Mouse (Mus musculus) CD4-positive helper T cell, adult 2 months (primary cell): Measurements from ENCODE around the gene Itga9.
A peak's percentile ranks its signal among the peaks of the same experiment; 100 is the strongest.

Experiments
- DNase-seq: peaks from one replicate; pipeline ENCODE4 v3.0.0-alpha.2; 2012; ENCODE audit warnings: low read depth, missing footprints, low spot score

The Itga9 gene

GRCm38 (mm10) chr9:118607701-118608401 is 1.4 kb downstream of the Itga9 start:
- DNase-seq, result no peak

- DNase-seq, result no peak
Measured at GRCm38 (mm10) chr9:118608556-118608955, 2.1 kb downstream of the Itga9 start.

DNA sequence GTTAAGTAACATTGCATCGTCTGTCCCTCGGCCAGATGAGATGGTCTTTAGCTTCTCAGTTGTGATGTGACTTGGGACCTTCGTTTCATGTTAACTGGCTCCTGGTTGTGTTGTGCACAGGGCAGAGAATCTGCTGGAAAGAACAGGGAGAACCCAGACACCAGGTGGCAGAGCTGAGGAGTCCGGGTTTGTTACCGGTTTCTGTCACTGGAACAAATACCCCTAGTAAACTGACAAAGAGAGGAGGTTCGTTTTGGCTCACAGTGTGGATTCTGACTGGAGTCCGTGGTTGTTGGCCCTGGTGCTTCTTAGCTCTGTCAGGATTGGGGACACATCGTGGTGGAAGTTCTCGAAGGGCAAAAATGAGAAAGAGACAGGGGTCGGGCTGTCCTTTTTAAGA is 3.6 kb downstream of the Itga9 start:
- DNase-seq, result no peak

- DNase-seq, result no peak
Measured at GRCm38 (mm10) chr9:118611111-118611541, 4.6 kb downstream of the Itga9 start.

GRCm38 (mm10) chr9:118611958-118612581 is 5.6 kb downstream of the Itga9 start:
- DNase-seq, result peak; percentile 27

- DNase-seq, result no peak
Measured at GRCm38 (mm10) chr9:118617237-118617636, 10.7 kb downstream of the Itga9 start.

GRCm38 (mm10) chr9:118618732-118619250 is 12.3 kb downstream of the Itga9 start:
- DNase-seq, result no peak

GRCm38 (mm10) chr9:118620807-118621206 is 14.3 kb downstream of the Itga9 start:
- DNase-seq, result no peak

DNA sequence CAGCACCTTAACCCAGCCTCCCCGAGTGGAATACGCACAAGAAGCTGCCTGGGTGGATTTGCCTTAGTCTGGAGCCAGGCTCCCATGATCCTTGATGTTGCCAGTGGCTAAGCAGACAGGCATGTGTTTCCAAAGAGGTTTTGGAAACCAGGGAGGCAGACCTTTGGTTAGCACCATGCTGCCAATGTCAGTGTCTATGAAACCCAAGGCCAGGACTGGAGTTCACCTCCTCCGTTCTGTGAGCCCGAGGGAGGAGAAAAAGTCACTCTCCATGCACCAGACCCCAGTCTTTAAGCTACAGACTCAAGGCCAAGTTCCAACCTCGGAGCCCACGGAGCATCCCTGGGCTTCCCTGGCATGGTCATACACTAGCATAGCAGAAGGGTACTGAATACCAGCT is 15.2 kb downstream of the Itga9 start:
- no peak for DNase-seq

GRCm38 (mm10) chr9:118622376-118623166 is 16.1 kb downstream of the Itga9 start:
- DNase-seq, result no peak

GRCm38 (mm10) chr9:118623483-118623882 is 17.0 kb downstream of the Itga9 start:
- DNase-seq, result no peak

- DNase-seq, result no peak
Measured at GRCm38 (mm10) chr9:118624146-118624545, 17.7 kb downstream of the Itga9 start.

- DNase-seq, result no peak
Measured at GRCm38 (mm10) chr9:118629763-118630379, 23.4 kb downstream of the Itga9 start.

GRCm38 (mm10) chr9:118631775-118632757 is 25.6 kb downstream of the Itga9 start:
- no peak for DNase-seq

DNA sequence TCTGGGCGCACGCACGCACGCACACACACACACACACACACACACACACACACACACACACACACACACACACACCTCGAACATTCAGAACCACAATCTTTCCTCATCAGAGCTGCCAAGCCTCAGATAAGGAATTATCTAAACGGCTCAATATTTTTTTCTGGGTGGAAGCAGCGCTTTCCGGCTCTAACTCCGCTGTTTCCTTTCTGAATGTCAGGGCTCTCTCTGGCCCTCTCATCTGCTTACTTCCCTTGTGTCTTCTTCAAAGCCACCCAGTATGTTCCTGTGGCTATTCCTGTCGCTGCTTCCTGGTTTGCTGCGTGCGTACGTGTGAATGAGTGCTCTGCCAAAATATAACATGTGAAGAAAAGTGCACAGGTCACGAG is 26.3 kb downstream of the Itga9 start:
- peak; percentile 25 for DNase-seq

DNA sequence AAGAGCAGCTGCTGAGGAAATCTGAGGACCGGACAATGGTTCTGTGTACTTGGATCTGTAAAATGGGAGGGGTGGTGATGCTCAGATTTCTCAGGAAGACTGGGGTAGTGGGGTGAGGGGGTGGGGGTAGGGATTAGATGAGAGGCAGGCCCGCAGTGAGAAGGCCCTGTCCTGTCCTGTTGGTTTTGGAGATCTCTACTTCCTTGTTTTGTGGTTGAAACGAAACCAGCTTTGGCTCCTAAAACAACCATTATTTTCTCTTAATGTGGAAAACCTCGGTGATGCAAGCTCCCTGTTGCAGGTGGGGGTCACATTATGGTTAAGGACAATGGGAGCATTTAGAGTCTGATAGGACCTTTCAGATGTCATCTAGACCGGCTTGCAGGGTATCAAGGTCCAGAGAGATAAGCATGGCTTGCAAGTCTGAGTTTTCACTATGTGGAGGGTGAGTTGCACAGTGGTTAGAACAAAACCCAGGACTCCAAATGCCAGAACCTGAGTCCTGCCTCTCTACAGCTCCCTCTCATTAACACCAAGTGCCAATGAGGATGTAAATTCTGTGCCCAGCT is 32.2 kb downstream of the Itga9 start:
- DNase-seq, result no peak

DNA sequence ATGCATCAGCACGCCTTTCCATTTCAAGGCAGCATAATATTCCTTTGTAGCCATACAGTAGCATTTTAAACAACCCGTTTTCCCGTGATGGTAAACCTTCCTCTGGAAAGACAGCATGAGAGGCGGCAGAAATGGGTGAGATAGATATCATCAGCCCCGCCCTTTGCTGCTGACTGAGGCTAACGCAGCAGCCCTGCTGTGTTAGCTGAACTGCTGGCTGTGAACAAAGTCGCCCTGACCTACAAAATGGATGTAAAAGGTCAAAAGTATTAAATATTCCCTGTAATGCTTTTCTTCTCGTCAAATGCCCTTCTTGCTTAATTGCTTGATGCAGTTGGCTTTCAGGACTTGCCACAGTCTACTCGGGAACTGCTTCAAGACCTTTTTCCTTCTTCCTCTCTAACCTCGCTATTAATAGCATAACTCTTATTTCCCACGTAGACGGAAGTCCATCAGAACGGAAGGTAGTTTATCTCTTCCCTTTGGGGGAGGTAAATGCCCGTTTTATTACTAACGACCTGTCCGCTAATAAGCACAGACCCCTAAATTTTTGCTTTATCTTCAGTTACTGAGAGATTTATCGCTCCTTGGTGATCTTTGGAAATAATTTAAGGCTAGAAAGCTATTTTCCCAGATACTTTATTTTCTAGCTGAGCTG is 39.3 kb downstream of the Itga9 start:
- no peak for DNase-seq

DNA sequence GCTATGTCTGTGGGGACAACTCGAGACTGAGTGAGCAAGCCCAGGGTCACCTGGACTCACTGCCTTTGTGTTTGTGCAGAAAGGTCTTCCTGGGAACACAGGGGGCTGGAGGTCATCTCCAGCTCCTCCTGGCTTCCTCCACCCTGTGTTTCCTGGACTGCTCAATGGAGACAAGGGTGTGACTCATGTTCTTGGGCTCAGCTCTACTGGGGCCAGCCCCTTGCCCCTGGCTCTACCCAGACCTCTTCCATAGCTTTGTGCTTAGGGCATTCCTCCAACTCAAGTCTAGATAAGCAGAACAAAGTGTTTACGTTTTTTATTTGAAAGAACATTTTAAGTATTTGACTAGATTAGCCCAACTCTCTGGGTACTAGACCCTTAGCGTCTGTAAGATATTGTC is 41.0 kb downstream of the Itga9 start:
- no peak for DNase-seq

DNA sequence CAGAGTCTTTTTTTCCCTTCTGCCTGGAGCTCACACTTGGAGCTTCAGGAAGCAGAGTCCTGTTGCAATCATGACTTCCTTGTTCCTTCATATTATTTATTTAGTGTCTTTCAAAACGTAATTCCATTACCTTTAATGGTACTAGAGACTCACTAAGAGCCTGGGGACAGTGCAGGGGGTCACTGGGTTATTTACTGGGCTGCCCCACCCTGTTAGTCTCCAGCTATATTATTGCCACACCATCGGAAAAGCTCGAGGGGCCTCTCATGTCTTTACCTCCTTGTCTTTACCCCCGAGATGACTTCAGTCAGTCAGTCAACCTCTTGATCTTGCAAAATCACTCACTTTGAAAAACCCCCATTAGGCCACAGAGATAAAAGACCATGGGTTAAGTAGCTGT is 44.5 kb downstream of the Itga9 start:
- DNase-seq, result no peak

DNA sequence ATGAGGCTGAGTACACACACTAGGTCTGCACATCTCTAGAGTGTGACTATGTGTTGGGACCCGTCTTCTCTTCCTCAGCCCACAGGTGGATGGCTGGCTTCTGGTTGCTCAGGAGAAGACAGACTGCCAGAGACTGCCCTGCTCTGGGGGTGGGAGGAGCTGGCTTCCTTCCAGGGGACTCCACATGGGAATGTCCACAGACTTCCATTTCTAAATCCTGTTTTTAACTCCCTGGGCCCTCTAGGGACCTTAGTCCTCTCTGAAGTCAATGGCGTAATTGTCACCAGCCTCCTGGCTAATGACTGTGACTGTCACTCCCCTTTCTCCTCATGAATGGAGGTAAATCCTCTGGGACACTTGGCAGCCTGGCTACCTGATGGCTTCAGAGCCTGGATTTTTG is 45.4 kb downstream of the Itga9 start:
- DNase-seq, result no peak
